Mouse (Mus musculus) ES-Bruce4 (cell line): ENCODE data around the gene Rnf19b. TPM values are rescaled to one million over a fixed set of nuclear protein-coding genes. Genes with fewer than 3 reads are reported as not detected.
A peak's percentile ranks its signal among the peaks of the same experiment; 100 is the strongest.

Source experiments
- H3K27ac ChIP-seq: 2 replicates; pipeline ENCODE4 v1.5.1; 2012; ENCODE audit warnings: low read length, inconsistent platforms; ENCODE audit not compliant: insufficient read depth
- H3K27me3 ChIP-seq: 2 replicates; pipeline ENCODE4 v1.6.1; 2012; ENCODE audit warnings: mild to moderate bottlenecking, low read length, inconsistent platforms; ENCODE audit not compliant: control insufficient read depth, poor library complexity, insufficient read depth, severe bottlenecking
- H3K36me3 ChIP-seq: 2 replicates; pipeline ENCODE4 v1.6.1; 2012; ENCODE audit warnings: inconsistent platforms, mild to moderate bottlenecking, low read length, moderate library complexity; ENCODE audit not compliant: control insufficient read depth, poor library complexity, insufficient read depth, severe bottlenecking
- H3K4me1 ChIP-seq: one replicate; pipeline ENCODE4 v1.8.1; 2011; ENCODE audit warnings: low read length; ENCODE audit not compliant: control insufficient read depth, insufficient read depth
- H3K4me3 ChIP-seq: 2 replicates; pipeline ENCODE4 v1.5.1; 2011; ENCODE audit warnings: low read depth, mild to moderate bottlenecking, low read length
- H3K9ac ChIP-seq: 2 replicates; pipeline ENCODE4 v1.6.1; 2012; ENCODE audit warnings: low read depth, mild to moderate bottlenecking, inconsistent platforms; ENCODE audit not compliant: poor library complexity, severe bottlenecking
- H3K9me3 ChIP-seq: replicated peaks from 2 replicates; pipeline ENCODE4 v1.6.1; 2012; ENCODE audit warnings: mild to moderate bottlenecking, low read length, inconsistent platforms; ENCODE audit not compliant: control insufficient read depth, poor library complexity, insufficient read depth, severe bottlenecking
- CTCF ChIP-seq: IDR thresholded peaks from one replicate; pipeline ENCODE4 v1.8.1; 2011; ENCODE audit warnings: low read depth, low read length
- EP300 ChIP-seq: IDR thresholded peaks from 2 replicates; pipeline ENCODE4 v1.6.1; 2011; ENCODE audit warnings: low read depth, low read length; ENCODE audit not compliant: insufficient read depth
- POLR2A ChIP-seq: IDR thresholded peaks from one replicate; pipeline ENCODE4 v1.8.1; 2011; ENCODE audit warnings: low read length; ENCODE audit not compliant: insufficient read depth
- polyA plus RNA-seq: library from polyadenylated mRNA; stranded (reverse); fragments of >200 nt; gene quantifications from 2 replicates; pipeline ENCODE4 v1.2.4, GENCODE M21; 2011; ENCODE audit warnings: low read depth; ENCODE audit not compliant: missing spikeins, insufficient read depth, insufficient read length

The Rnf19b gene
- 38.8 and 43.4 TPM in 2 replicates for polyA plus RNA-seq

DNA sequence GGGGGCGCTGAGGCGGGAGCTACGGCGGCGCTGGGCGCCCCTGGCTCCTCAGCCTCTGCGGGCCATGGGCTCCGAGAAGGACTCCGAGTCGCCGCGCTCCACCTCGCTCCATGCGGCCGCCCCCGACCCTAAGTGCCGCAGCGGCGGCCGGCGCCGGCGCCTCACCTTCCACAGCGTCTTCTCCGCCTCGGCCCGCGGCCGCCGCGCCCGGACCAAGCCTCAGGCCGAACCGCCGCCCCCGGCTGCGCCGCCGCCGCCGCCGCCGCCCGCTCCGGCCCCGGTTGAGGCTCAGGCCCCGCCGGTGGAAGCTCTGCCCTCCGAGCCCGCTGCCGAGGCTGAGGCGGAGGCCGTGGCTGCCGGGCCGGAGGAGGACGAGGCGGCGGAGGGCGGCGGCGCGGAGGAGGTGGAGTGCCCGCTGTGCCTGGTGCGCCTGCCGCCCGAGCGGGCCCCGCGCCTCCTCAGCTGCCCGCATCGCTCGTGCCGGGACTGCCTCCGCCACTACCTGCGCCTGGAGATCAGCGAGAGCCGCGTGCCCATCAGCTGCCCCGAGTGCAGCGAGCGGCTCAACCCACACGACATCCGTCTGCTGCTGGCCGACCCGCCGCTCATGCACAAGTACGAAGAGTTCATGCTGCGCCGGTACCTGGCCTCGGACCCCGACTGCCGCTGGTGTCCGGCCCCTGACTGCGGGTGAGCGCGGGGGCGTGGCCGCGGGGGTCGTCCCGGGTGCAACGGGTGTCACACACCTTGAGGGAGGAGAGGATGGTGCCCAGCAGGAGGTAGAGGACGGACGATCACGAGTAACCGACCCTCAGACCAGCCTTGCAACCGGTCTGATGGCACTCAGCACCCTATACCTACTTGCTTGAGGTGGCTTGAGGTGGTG is at the start of gene Rnf19b:
Gene Rnf19b (plus strand): TSS at position 65 of the 886 bp plus-strand sequence.
- TF ChIP-seq EP300 (no peak), CTCF (no peak), POLR2A (no peak)

GRCm38 (mm10) chr4:129008672-129009071 is 49.4 kb upstream of the Rnf19b start:
- Histone ChIP-seq H3K27me3 (no peaks in the 10 kb centered on the region), H3K27ac (no peak overlapping the region), H3K9ac (no peak overlapping the region)

More for the DNA sequence above, at the start of gene Rnf19b:
- Histone ChIP-seq H3K4me3 (peak within 1 kb of the TSS; percentile 93), H3K9ac (peak within 1 kb of the TSS; percentile 98), H3K27ac (no peak within 1 kb of the TSS), H3K9me3 (no peaks in the 10 kb centered on the region), H3K36me3 (no peaks in the 10 kb centered on the region), H3K27me3 (no peaks in the 10 kb centered on the region), H3K4me1 (no peaks in the 10 kb centered on the region)

GRCm38 (mm10) chr4:129009521-129009920 is 48.5 kb upstream of the Rnf19b start:
- TF ChIP-seq EP300 (no peak), POLR2A (no peak), CTCF (no peak)
- Histone ChIP-seq H3K4me3 (no peak overlapping the region), H3K36me3 (peaks cover 50% of the 10 kb centered on the region), H3K27ac (no peak overlapping the region), H3K27me3 (no peaks in the 10 kb centered on the region), H3K4me1 (no peaks in the 10 kb centered on the region), H3K9me3 (no peaks in the 10 kb centered on the region), H3K9ac (no peak overlapping the region)

More at GRCm38 (mm10) chr4:129008672-129009071, 49.4 kb upstream of the Rnf19b start:
- TF ChIP-seq POLR2A = no peak
- no peak for TF ChIP-seq EP300
- TF ChIP-seq CTCF = no peak
- Histone ChIP-seq H3K36me3 (peaks cover 56% of the 10 kb centered on the region), H3K9me3 (no peaks in the 10 kb centered on the region), H3K4me3 (no peak overlapping the region), H3K4me1 (no peaks in the 10 kb centered on the region)

- no peaks in the 10 kb centered on the region for H3K27me3 ChIP-seq
- H3K9me3 ChIP-seq = no peaks in the 10 kb centered on the region
- no peaks in the 10 kb centered on the region for H3K4me1 ChIP-seq
- no peak overlapping the region for H3K4me3 ChIP-seq
- H3K27ac ChIP-seq = no peak overlapping the region
- no peak overlapping the region for H3K9ac ChIP-seq
- H3K36me3 ChIP-seq = peaks cover 39% of the 10 kb centered on the region
- no peak for TF ChIP-seq EP300
- no peak for TF ChIP-seq CTCF
These were observed 46.4 kb upstream of the Rnf19b start for GRCm38 (mm10) chr4:129011604-129012121.

- H3K27ac ChIP-seq = no peak overlapping the region
- no peak overlapping the region for H3K9ac ChIP-seq
- H3K9me3 ChIP-seq = no peaks in the 10 kb centered on the region
- H3K4me3 ChIP-seq = no peak overlapping the region
- H3K4me1 ChIP-seq = no peaks in the 10 kb centered on the region
- H3K27me3 ChIP-seq = no peaks in the 10 kb centered on the region
- H3K36me3 ChIP-seq = peaks cover 22% of the 10 kb centered on the region
- TF ChIP-seq CTCF (no peak), EP300 (no peak), POLR2A (no peak)
These were observed 44.8 kb upstream of the Rnf19b start for GRCm38 (mm10) chr4:129013151-129013864.
